Mouse (Mus musculus) lung, postnatal 0 days (tissue): Measurements from ENCODE around the gene Gk. TPM values are rescaled to one million over a fixed set of nuclear protein-coding genes. Genes with fewer than 3 reads are reported as not detected.
A peak's percentile ranks its signal among the peaks of the same experiment; 100 is the strongest.

Source experiments
- ATAC-seq: fragments of 200-750 bp; cut with Nextera tagmentation; 2 replicates; pipeline ENCODE4 v1.8.0; 2017; ENCODE audit warnings: moderate library complexity
- DNase-seq: peaks from one replicate; pipeline ENCODE4 v3.0.0-alpha.2; 2016; ENCODE audit warnings: low spot score
- H3K27ac ChIP-seq: fragments of 300-500 bp; sonication (generic); 2 replicates; pipeline ENCODE4 v1.5.1; 2014; ENCODE audit warnings: antibody characterized with exemption, mild to moderate bottlenecking, low read length, mixed read lengths
- H3K27me3 ChIP-seq: fragments of 300-500 bp; sonication (generic); replicated peaks from 2 replicates; pipeline ENCODE4 v1.6.1; 2014; ENCODE audit warnings: low read length, mixed read lengths; ENCODE audit not compliant: insufficient read depth
- H3K36me3 ChIP-seq: fragments of 300-500 bp; sonication (generic); 2 replicates; pipeline ENCODE4 v1.6.1; 2014; ENCODE audit warnings: low read length, mixed read lengths; ENCODE audit not compliant: insufficient read depth
- H3K4me1 ChIP-seq: fragments of 300-500 bp; sonication (generic); 2 replicates; pipeline ENCODE4 v1.6.1; 2014; ENCODE audit warnings: antibody characterized with exemption, low read depth, low read length, mixed read lengths; ENCODE audit not compliant: insufficient read depth
- H3K4me2 ChIP-seq: fragments of 300-500 bp; sonication (generic); replicated peaks from 2 replicates; pipeline ENCODE4 v1.6.1; 2014; ENCODE audit warnings: low read depth, mild to moderate bottlenecking, low read length, moderate library complexity, mixed read lengths
- H3K4me3 ChIP-seq: fragments of 300-500 bp; sonication (generic); 2 replicates; pipeline ENCODE4 v1.5.1; 2014; ENCODE audit warnings: low read depth, low read length
- H3K9ac ChIP-seq: fragments of 300-500 bp; sonication (generic); replicated peaks from 2 replicates; pipeline ENCODE4 v1.6.1; 2014; ENCODE audit warnings: low read depth, mild to moderate bottlenecking
- H3K9me3 ChIP-seq: fragments of 300-500 bp; sonication (generic); 2 replicates; pipeline ENCODE4 v1.6.1; 2016; ENCODE audit warnings: low read length, mixed read lengths
- CTCF ChIP-seq: IDR thresholded peaks from 2 replicates; pipeline ENCODE4 v1.5.1; 2016; ENCODE audit warnings: antibody characterized with exemption, mild to moderate bottlenecking
- EP300 ChIP-seq: IDR thresholded peaks from 2 replicates; pipeline ENCODE4 v1.6.1; 2016; ENCODE audit warnings: antibody characterized with exemption, mild to moderate bottlenecking, control low read depth
- WGBS: fragments of 180-500 bp; shearing (Covaris S2); extraction: QIAGEN DNeasy Blood & Tissue Kit; methylation state at CpG from one replicate; pipeline ENCODE4 v1.1.7; 2014; 5-methylcytosine and 5-hydroxymethylcytosine counted together
- polyA plus RNA-seq: library from polyadenylated mRNA; unstranded; fragments of >200 nt; fragmentation: Nextera tagmentation; extraction: Ambion mirVana; gene quantifications from 2 replicates; pipeline ENCODE4 v1.2.1, GENCODE M21; 2015

Gk gene
- 8.7 and 11.5 TPM in 2 replicates for polyA plus RNA-seq

GRCm38 (mm10) chrX:85776544-85777087 is at the start of gene Gk:
TSS of gene Gk (minus strand) at chrX:85776819.
- peak within 1 kb of the TSS; percentile 51; the same call in 1 of the 2 replicates for H3K9ac ChIP-seq
- no peaks in the 10 kb centered on the region for H3K27me3 ChIP-seq
- peak; percentile 98 for ATAC-seq
- no peaks in the 10 kb centered on the region for H3K4me1 ChIP-seq
- no peaks in the 10 kb centered on the region for H3K9me3 ChIP-seq
- H3K27ac ChIP-seq = peak within 1 kb of the TSS; percentile 95
- peak within 1 kb of the TSS; percentile 49 for H3K4me3 ChIP-seq
- DNase-seq = peak; percentile 96
- H3K36me3 ChIP-seq = no peaks in the 10 kb centered on the region
- WGBS = 9% methylated on average over 28 of the region's 45 CpGs
- TF ChIP-seq CTCF (peak; percentile 9; the same call in 1 of the 2 replicates), EP300 (no peak)
- H3K4me2 ChIP-seq = peak within 1 kb of the TSS; percentile 58

- H3K27me3 ChIP-seq = no peaks in the 10 kb centered on the region
- no peak overlapping the region for H3K4me2 ChIP-seq
- H3K4me3 ChIP-seq = no peak overlapping the region
- H3K9ac ChIP-seq = no peak overlapping the region
- H3K4me1 ChIP-seq = no peaks in the 10 kb centered on the region
- H3K9me3 ChIP-seq = no peaks in the 10 kb centered on the region
- no peak overlapping the region for H3K27ac ChIP-seq
- 37% methylated on average over 4 of the region's 4 CpGs for WGBS
- DNase-seq (peak; percentile 52), ATAC-seq (peak; percentile 40; the same call in 1 of the 2 replicates)
- TF ChIP-seq CTCF (no peak), EP300 (no peak)
- no peaks in the 10 kb centered on the region for H3K36me3 ChIP-seq
Measured at GRCm38 (mm10) chrX:85804706-85805376, 28.2 kb upstream of the Gk start.

- no peak for ATAC-seq
- H3K4me2 ChIP-seq = no peak overlapping the region
- no peak overlapping the region for H3K4me3 ChIP-seq
- H3K9me3 ChIP-seq = no peaks in the 10 kb centered on the region
- no peak for DNase-seq
- no peak overlapping the region for H3K27ac ChIP-seq
- no peak overlapping the region for H3K9ac ChIP-seq
- H3K36me3 ChIP-seq = no peaks in the 10 kb centered on the region
- no peaks in the 10 kb centered on the region for H3K4me1 ChIP-seq
- no peaks in the 10 kb centered on the region for H3K27me3 ChIP-seq
- TF ChIP-seq EP300 (no peak), CTCF (no peak)
Measured at GRCm38 (mm10) chrX:85803006-85803405, 26.4 kb upstream of the Gk start.

- DNase-seq (no peak), ATAC-seq (no peak)
- Histone ChIP-seq H3K36me3 (no peaks in the 10 kb centered on the region), H3K4me2 (no peak overlapping the region), H3K27ac (no peak overlapping the region), H3K4me1 (no peaks in the 10 kb centered on the region), H3K9ac (no peak overlapping the region), H3K27me3 (no peaks in the 10 kb centered on the region), H3K4me3 (no peak overlapping the region), H3K9me3 (no peaks in the 10 kb centered on the region)
- TF ChIP-seq CTCF (no peak), EP300 (no peak)
- 74% methylated on average over 2 of the region's 2 CpGs for WGBS
Measured at GRCm38 (mm10) chrX:85797449-85797848, 20.8 kb upstream of the Gk start.

GRCm38 (mm10) chrX:85778346-85778745 is 1.7 kb upstream of the Gk start:
- 60% methylated on average over 3 of the region's 3 CpGs for WGBS
- no peaks in the 10 kb centered on the region for H3K27me3 ChIP-seq
- no peak for TF ChIP-seq EP300
- TF ChIP-seq CTCF = no peak
- no peaks in the 10 kb centered on the region for H3K4me1 ChIP-seq
- H3K9ac ChIP-seq = no peak overlapping the region
- H3K4me3 ChIP-seq = no peak overlapping the region
- DNase-seq (no peak), ATAC-seq (no peak)
- H3K27ac ChIP-seq = no peak overlapping the region
- H3K36me3 ChIP-seq = no peaks in the 10 kb centered on the region
- no peaks in the 10 kb centered on the region for H3K9me3 ChIP-seq
- no peak overlapping the region for H3K4me2 ChIP-seq

- ATAC-seq (peak; percentile 53), DNase-seq (peak; percentile 71)
- no peaks in the 10 kb centered on the region for H3K27me3 ChIP-seq
- H3K9ac ChIP-seq = 0 out of 2 replicates have a peak overlapping the region, but pooled peaks have one; percentile 51
- peak overlapping the region; percentile 50 for H3K4me2 ChIP-seq
- H3K4me1 ChIP-seq = no peaks in the 10 kb centered on the region
- WGBS = 19% methylated on average over 17 of the region's 17 CpGs
- no peaks in the 10 kb centered on the region for H3K9me3 ChIP-seq
- peak overlapping the region; percentile 95 for H3K27ac ChIP-seq
- peak overlapping the region; percentile 49 for H3K4me3 ChIP-seq
- H3K36me3 ChIP-seq = no peaks in the 10 kb centered on the region
- TF ChIP-seq EP300 (no peak), CTCF (no peak)
Measured at GRCm38 (mm10) chrX:85777141-85777540, 522 bp upstream of the Gk start.
